Mouse (Mus musculus) kidney, postnatal 0 days (tissue): ENCODE measurements at regions not wholly inside any gene's neighbourhood (a gene's known extent, or its start where the extent isn't known, plus 50 kb on each side); places are given as distances from the start of the nearest gene placed in this dataset.

Source experiments
- ATAC-seq: fragments of 200-750 bp; cut with Nextera tagmentation; replicated peaks from 2 replicates; pipeline ENCODE4 v1.8.0; 2017; ENCODE audit warnings: low read depth, moderate number of reproducible peaks, moderate TSS enrichment, moderate library complexity; ENCODE audit not compliant: low FRiP score
- DNase-seq: peaks from one replicate; pipeline ENCODE4 v3.0.0-alpha.2; 2016; ENCODE audit warnings: low spot score
- H3K27ac ChIP-seq: fragments of 300-500 bp; sonication (generic); 2 replicates; pipeline ENCODE4 v1.5.1; 2014; ENCODE audit warnings: mild to moderate bottlenecking
- H3K27me3 ChIP-seq: fragments of 300-500 bp; sonication (generic); 2 replicates; pipeline ENCODE4 v1.6.1; 2014; ENCODE audit warnings: low read length, mixed read lengths; ENCODE audit not compliant: insufficient read depth
- H3K36me3 ChIP-seq: fragments of 300-500 bp; sonication (generic); 2 replicates; pipeline ENCODE4 v1.6.1; 2014; ENCODE audit warnings: low read length, mixed read lengths; ENCODE audit not compliant: insufficient read depth
- H3K4me1 ChIP-seq: fragments of 300-500 bp; sonication (generic); replicated peaks from 2 replicates; pipeline ENCODE4 v1.6.1; 2014; ENCODE audit warnings: antibody characterized with exemption, low read length, mixed read lengths; ENCODE audit not compliant: insufficient read depth
- H3K4me2 ChIP-seq: fragments of 300-500 bp; sonication (generic); 2 replicates; pipeline ENCODE4 v1.6.1; 2014; ENCODE audit warnings: mild to moderate bottlenecking, low read length, moderate library complexity, mixed read lengths
- H3K4me3 ChIP-seq: fragments of 300-500 bp; sonication (generic); replicated peaks from 2 replicates; pipeline ENCODE4 v1.5.1; 2014; ENCODE audit warnings: low read depth, low read length
- H3K9ac ChIP-seq: fragments of 300-500 bp; sonication (generic); 2 replicates; pipeline ENCODE4 v1.6.1; 2014; ENCODE audit warnings: low read depth, low read length
- H3K9me3 ChIP-seq: fragments of 300-500 bp; sonication (generic); replicated peaks from 2 replicates; pipeline ENCODE4 v1.6.1; 2016; ENCODE audit warnings: low read length, inconsistent platforms, mixed read lengths
- CTCF ChIP-seq: IDR thresholded peaks from 2 replicates; pipeline ENCODE4 v1.5.1; 2016; ENCODE audit warnings: antibody characterized with exemption, low read depth, mild to moderate bottlenecking, moderate library complexity
- WGBS: fragments of 180-500 bp; shearing (Covaris S2); extraction: QIAGEN DNeasy Blood & Tissue Kit; methylation state at CpG from one replicate; pipeline ENCODE4 v1.1.7; 2014; 5-methylcytosine and 5-hydroxymethylcytosine counted together

- Histone ChIP-seq H3K4me1 (no peaks in the 10 kb centered on the region), H3K36me3 (no peaks in the 10 kb centered on the region), H3K27me3 (no peaks in the 10 kb centered on the region), H3K9ac (no peak overlapping the region), H3K4me3 (no peak overlapping the region), H3K4me2 (no peak overlapping the region), H3K9me3 (no peaks in the 10 kb centered on the region), H3K27ac (no peak overlapping the region)
- ATAC-seq (no peak), DNase-seq (no peak)
- WGBS, result 82% methylated on average over 5 of the region's 5 CpGs
- no peak for TF ChIP-seq CTCF
Observed at GRCm38 (mm10) chr10:38552350-38553076, 269.1 kb downstream of the Rfpl4b start.

- no peaks in the 10 kb centered on the region for H3K36me3 ChIP-seq
- TF ChIP-seq CTCF, result no peak
- no peaks in the 10 kb centered on the region for H3K27me3 ChIP-seq
- no peaks in the 10 kb centered on the region for H3K9me3 ChIP-seq
- no peaks in the 10 kb centered on the region for H3K4me1 ChIP-seq
- no peak overlapping the region for H3K4me3 ChIP-seq
- no peak for ATAC-seq
- no peak for DNase-seq
- H3K9ac ChIP-seq, result no peak overlapping the region
- WGBS, result 97% methylated on average over 4 of the region's 4 CpGs
- H3K27ac ChIP-seq, result no peak overlapping the region
- H3K4me2 ChIP-seq, result no peak overlapping the region
Observed at GRCm38 (mm10) chr10:38540031-38540430, 281.5 kb downstream of the Rfpl4b start.

GRCm38 (mm10) chr10:38538766-38539165, 282.8 kb downstream of the Rfpl4b start:
- H3K4me2 ChIP-seq, result no peak overlapping the region
- no peak for ATAC-seq
- no peak overlapping the region for H3K4me3 ChIP-seq
- H3K4me1 ChIP-seq, result no peaks in the 10 kb centered on the region
- H3K9ac ChIP-seq, result no peak overlapping the region
- H3K36me3 ChIP-seq, result no peaks in the 10 kb centered on the region
- no peak for TF ChIP-seq CTCF
- H3K27me3 ChIP-seq, result no peaks in the 10 kb centered on the region
- DNase-seq, result no peak
- no peak overlapping the region for H3K27ac ChIP-seq
- no peaks in the 10 kb centered on the region for H3K9me3 ChIP-seq

GRCm38 (mm10) chr10:38516636-38517035, 304.9 kb downstream of the Rfpl4b start:
- 64% methylated on average over 2 of the region's 2 CpGs for WGBS
- no peak overlapping the region for H3K27ac ChIP-seq
- no peak overlapping the region for H3K4me2 ChIP-seq
- H3K27me3 ChIP-seq, result no peaks in the 10 kb centered on the region
- ATAC-seq (no peak), DNase-seq (no peak)
- no peaks in the 10 kb centered on the region for H3K9me3 ChIP-seq
- no peak for TF ChIP-seq CTCF
- H3K9ac ChIP-seq, result no peak overlapping the region
- H3K4me3 ChIP-seq, result no peak overlapping the region
- H3K4me1 ChIP-seq, result no peaks in the 10 kb centered on the region
- no peaks in the 10 kb centered on the region for H3K36me3 ChIP-seq
